In the genomic region with DNA sequence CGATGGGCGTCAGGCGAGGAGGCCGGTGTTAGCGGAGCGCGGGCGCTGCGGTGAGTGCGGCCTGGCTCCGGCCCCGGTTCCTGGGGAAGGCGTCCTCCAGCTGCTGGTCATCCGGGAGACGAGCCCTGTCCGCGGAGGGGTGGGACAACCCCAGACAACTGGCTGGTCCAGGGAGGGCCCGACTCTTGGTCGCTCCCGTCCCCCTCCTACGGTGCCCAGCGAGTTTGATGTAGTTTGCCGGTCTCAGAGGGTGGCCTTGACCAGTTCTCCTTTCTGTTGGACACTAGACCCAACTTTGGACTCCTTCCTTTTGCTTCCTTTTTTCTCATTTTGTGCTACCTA, we compare ENCODE assay signal across 8 mouse cellular contexts. TPM values are rescaled to one million over a fixed set of nuclear protein-coding genes. Genes with fewer than 3 reads are reported as not detected.
DNase-seq lines count a peak whose midpoint lies in the region; ATAC-seq and TF ChIP-seq lines count a peak whose summit lies in the region.

No protein-coding gene starts in this region.

- DNase-seq in kidney, adult 18-20 months = no peak
- DNase-seq in embryonic facial prominence, embryonic 10.5 days (ENCODE audit: low spot score) = no peak
- DNase-seq in spleen, adult 12 weeks (ENCODE audit: low spot score) = no peak
- no peak for DNase-seq in cerebellum, adult 9-10 months
- DNase-seq in lung, adult 18-20 months = no peak

- H3K9me3 ChIP-seq in kidney, embryonic 16.5 days (ENCODE audit: low read length) = no peaks in the 10 kb centered on the region
- no peaks in the 10 kb centered on the region for H3K9me3 ChIP-seq in embryonic facial prominence, embryonic 10.5 days
- H3K9me3 ChIP-seq in intestine, embryonic 16.5 days (ENCODE audit: control insufficient read depth, low read length) = no peaks in the 10 kb centered on the region

- 0% methylated on average over 22 of the region's 23 CpGs for WGBS in kidney, embryonic 16.5 days
- under 1% methylated on average over 23 of the region's 23 CpGs for WGBS in embryonic facial prominence, embryonic 10.5 days
- 2% methylated on average over 23 of the region's 23 CpGs for WGBS in intestine, embryonic 16.5 days

- peak overlapping the region; percentile 74 for H3K9ac ChIP-seq in kidney, embryonic 16.5 days (replicated peaks; ENCODE audit: low read length)
- peak overlapping the region; percentile 93 for H3K9ac ChIP-seq in intestine, embryonic 16.5 days (ENCODE audit: low read depth, low read length)

- H3K4me2 ChIP-seq in kidney, embryonic 16.5 days (replicated peaks; ENCODE audit: low read depth, low read length) = peak overlapping the region; percentile 86
- H3K4me2 ChIP-seq in intestine, embryonic 16.5 days (ENCODE audit: low read depth, low read length) = peak overlapping the region; percentile 59
- H3K4me2 ChIP-seq in myocyte (ENCODE audit: low read depth) = peak overlapping the region; percentile 92

- H3K4me1 ChIP-seq in kidney, embryonic 16.5 days (ENCODE audit: insufficient read depth, low read length) = peaks cover 10% of the 10 kb centered on the region
- H3K4me1 ChIP-seq in embryonic facial prominence, embryonic 10.5 days = peaks cover 10% of the 10 kb centered on the region
- H3K4me1 ChIP-seq in intestine, embryonic 16.5 days (ENCODE audit: control insufficient read depth, insufficient read depth, low read length) = peaks cover 6% of the 10 kb centered on the region; the same call in 1 of the 2 replicates

- no peak for TF ChIP-seq POLR2A in myocyte (IDR thresholded peaks at IDR 0.05; ENCODE audit: insufficient read length, low read depth)

- peak; percentile 92 for ATAC-seq in kidney, embryonic 16.5 days (ENCODE audit: low FRiP score, low TSS enrichment)
- peak; percentile 91 for ATAC-seq in intestine, embryonic 16.5 days

- peak overlapping the region; percentile 66 for H3ac ChIP-seq in myocyte (ENCODE audit: control insufficient read depth, insufficient read length)

- H3K27me3 ChIP-seq in kidney, embryonic 16.5 days (ENCODE audit: insufficient read depth, low read length) = 0 out of 2 replicates have a peak, but pooled peaks cover 4% of the 10 kb centered on the region
- peaks cover 7% of the 10 kb centered on the region; the same call in 1 of the 2 replicates for H3K27me3 ChIP-seq in embryonic facial prominence, embryonic 10.5 days (replicated peaks; ENCODE audit: low read depth, poor library complexity, severe bottlenecking)
- no peaks in the 10 kb centered on the region for H3K27me3 ChIP-seq in intestine, embryonic 16.5 days (replicated peaks; ENCODE audit: control insufficient read depth, insufficient read depth, low read length)
- no peaks in the 10 kb centered on the region for H3K27me3 ChIP-seq in myocyte (ENCODE audit: control insufficient read depth, insufficient read depth, insufficient read length)

- H3K27ac ChIP-seq in kidney, embryonic 16.5 days (ENCODE audit: low read length) = peak overlapping the region; percentile 65
- H3K27ac ChIP-seq in embryonic facial prominence, embryonic 10.5 days (replicated peaks) = peak overlapping the region; percentile 91
- H3K27ac ChIP-seq in intestine, embryonic 16.5 days (ENCODE audit: low read length) = peak overlapping the region; percentile 82

- H3K4me3 ChIP-seq in kidney, embryonic 16.5 days (ENCODE audit: low read length) = peak overlapping the region; percentile 60
- peak overlapping the region; percentile 94 for H3K4me3 ChIP-seq in embryonic facial prominence, embryonic 10.5 days
- peak overlapping the region; percentile 92 for H3K4me3 ChIP-seq in intestine, embryonic 16.5 days (ENCODE audit: low read length)
- H3K4me3 ChIP-seq in myocyte = peak overlapping the region; percentile 59

- H3K36me3 ChIP-seq in kidney, embryonic 16.5 days (ENCODE audit: insufficient read depth, low read length) = 0 out of 2 replicates have a peak, but pooled peaks cover 2% of the 10 kb centered on the region
- peaks cover 3% of the 10 kb centered on the region; the same call in 1 of the 2 replicates for H3K36me3 ChIP-seq in embryonic facial prominence, embryonic 10.5 days (replicated peaks)
- H3K36me3 ChIP-seq in intestine, embryonic 16.5 days (ENCODE audit: control insufficient read depth, insufficient read depth, low read length) = no peaks in the 10 kb centered on the region
- no peaks in the 10 kb centered on the region for H3K36me3 ChIP-seq in myocyte (ENCODE audit: control insufficient read depth, insufficient read depth)

- peaks cover 47% of the 10 kb centered on the region for H3K79me2 ChIP-seq in myocyte (ENCODE audit: control insufficient read depth, insufficient read depth)

TF ChIP-seq in myocyte, 11 proteins besides CTCF, POLR2A, EP300 and RAD21:
- TF ChIP-seq USF1 (IDR thresholded peaks at IDR 0.05; ENCODE audit: low read depth) (no peak), TCF12 (IDR thresholded peaks at IDR 0.05; ENCODE audit: insufficient read depth, poor library complexity, severe bottlenecking) (no peak), E2F4 (IDR thresholded peaks at IDR 0.05; ENCODE audit: insufficient read depth) (no peak), REST (IDR thresholded peaks at IDR 0.05; ENCODE audit: insufficient read depth, insufficient read length) (no peak), MAX (IDR thresholded peaks at IDR 0.05; ENCODE audit: low read depth) (no peak), POLR2AphosphoS2 (IDR thresholded peaks at IDR 0.05; ENCODE audit: insufficient read length, low read depth) (no peak), SRF (IDR thresholded peaks at IDR 0.05; ENCODE audit: control insufficient read depth, insufficient read length, low read depth) (no peak), MYOG (IDR thresholded peaks at IDR 0.05; ENCODE audit: control insufficient read depth in 1 of 3, insufficient read depth in 1 of 3, insufficient read length in 2 of 3, low read depth in 2 of 3) (peak in 1 of 3 experiments; percentile 44), MYOD1 (IDR thresholded peaks at IDR 0.05; ENCODE audit: control insufficient read depth in 1 of 3, insufficient read length in 2 of 3, low read depth in 2 of 3) (peak in 1 of 3 experiments; percentile 13), TCF3 (IDR thresholded peaks at IDR 0.05; ENCODE audit: insufficient read length, low read depth) (no peak), CEBPB (IDR thresholded peaks at IDR 0.05; ENCODE audit: insufficient read depth, poor library complexity, severe bottlenecking) (no peak)

RNA-seq across cellular contexts. Expression of a gene that starts 0.3 kb away (rescaled TPM):
- polyA plus RNA-seq in kidney, embryonic 16.5 days (2015; fragmentation: Nextera tagmentation; extraction: Ambion mirVana) = 48.9 and 50.7 TPM in 2 replicates
- 42.1 and 44.0 TPM in 2 replicates for polyA plus RNA-seq in embryonic facial prominence, embryonic 10.5 days (2016; fragmentation: Nextera tagmentation; extraction: Ambion mirVana)
- 33.2 and 33.6 TPM in 2 replicates for polyA plus RNA-seq in intestine, embryonic 16.5 days (2015; fragmentation: Nextera tagmentation; extraction: Ambion mirVana)
- 18.6 TPM for polyA plus RNA-seq in myocyte (2012; fragmentation: generic; extraction: Trizol)

RNA-seq across cellular contexts. Expression of a gene that starts 31.3 kb away (rescaled TPM):
- 58.4 and 59.3 TPM in 2 replicates for polyA plus RNA-seq in kidney, embryonic 16.5 days (2015; fragmentation: Nextera tagmentation; extraction: Ambion mirVana)
- 80.6 and 87.3 TPM in 2 replicates for polyA plus RNA-seq in embryonic facial prominence, embryonic 10.5 days (2016; fragmentation: Nextera tagmentation; extraction: Ambion mirVana)
- 31.5 and 33.1 TPM in 2 replicates for polyA plus RNA-seq in intestine, embryonic 16.5 days (2015; fragmentation: Nextera tagmentation; extraction: Ambion mirVana)
- polyA plus RNA-seq in myocyte (2012; fragmentation: generic; extraction: Trizol) = 12.3 TPM
